Mouse (Mus musculus) left cerebral cortex, postnatal 10 days (tissue): ENCODE results near the gene Mrln. TPM values are rescaled to one million over a fixed set of nuclear protein-coding genes. Genes with fewer than 3 reads are reported as not detected.
A peak's percentile ranks its signal among the peaks of the same experiment; 100 is the strongest.

ENCODE experiments used
- DNase-seq, 2 experiments: peaks; one replicate each; pipeline ENCODE4 v3.0.0; 2021 to 2022; ENCODE audit warnings: low spot score in 2 of 2, mixed read lengths in 1 of 2; ENCODE audit errors: extremely low spot score in 1 of 2
- intact Hi-C: fragments of 180-260 bp; cut with DNase I; formaldehyde crosslinking; loops from one replicate; pipeline ENCODE4 v1.15.1; 2025
- total RNA-seq, 2 experiments: library from RNA; stranded (reverse); gene quantifications; 2 replicates each; pipeline ENCODE4 v1.2.3; 2021

The Mrln gene
- total RNA-seq, 2 experiments from 2014 or later, result not detected

DNA sequence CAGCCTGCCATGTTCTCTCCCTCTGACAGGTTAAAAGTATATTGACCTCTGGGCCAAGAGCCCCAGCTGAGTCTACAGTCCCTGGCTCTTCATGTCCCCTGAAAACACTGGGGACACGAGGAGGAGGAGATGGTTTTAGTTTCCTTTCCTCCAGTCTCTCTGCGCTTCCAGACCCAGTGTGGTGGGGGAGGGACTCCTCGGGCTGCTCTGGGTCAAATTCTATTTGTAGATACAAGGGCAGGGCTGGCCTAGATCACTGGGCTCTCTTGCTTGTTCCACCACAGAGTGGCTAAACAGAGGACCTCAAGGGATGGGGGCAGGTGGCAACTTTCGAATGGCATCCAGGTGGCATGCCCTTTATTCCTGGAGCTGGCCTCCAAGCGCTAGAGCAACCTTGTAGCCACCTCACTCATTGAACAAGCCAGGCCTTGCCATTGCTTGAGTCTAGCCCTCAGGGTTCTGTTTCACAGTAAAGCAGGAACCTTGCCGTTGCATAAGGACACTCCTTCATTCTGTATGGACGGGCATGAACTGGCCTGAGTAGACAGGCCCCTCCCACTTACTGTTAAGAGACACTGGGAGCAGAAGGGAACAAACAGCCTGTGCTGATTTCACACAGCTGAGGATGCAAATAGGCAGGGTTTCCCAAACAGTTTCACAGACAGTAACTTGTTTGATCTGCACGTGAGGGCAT, 38.4 kb downstream of the Mrln start:
- intact Hi-C loops, result no loop called here
- no peak for DNase-seq

DNA sequence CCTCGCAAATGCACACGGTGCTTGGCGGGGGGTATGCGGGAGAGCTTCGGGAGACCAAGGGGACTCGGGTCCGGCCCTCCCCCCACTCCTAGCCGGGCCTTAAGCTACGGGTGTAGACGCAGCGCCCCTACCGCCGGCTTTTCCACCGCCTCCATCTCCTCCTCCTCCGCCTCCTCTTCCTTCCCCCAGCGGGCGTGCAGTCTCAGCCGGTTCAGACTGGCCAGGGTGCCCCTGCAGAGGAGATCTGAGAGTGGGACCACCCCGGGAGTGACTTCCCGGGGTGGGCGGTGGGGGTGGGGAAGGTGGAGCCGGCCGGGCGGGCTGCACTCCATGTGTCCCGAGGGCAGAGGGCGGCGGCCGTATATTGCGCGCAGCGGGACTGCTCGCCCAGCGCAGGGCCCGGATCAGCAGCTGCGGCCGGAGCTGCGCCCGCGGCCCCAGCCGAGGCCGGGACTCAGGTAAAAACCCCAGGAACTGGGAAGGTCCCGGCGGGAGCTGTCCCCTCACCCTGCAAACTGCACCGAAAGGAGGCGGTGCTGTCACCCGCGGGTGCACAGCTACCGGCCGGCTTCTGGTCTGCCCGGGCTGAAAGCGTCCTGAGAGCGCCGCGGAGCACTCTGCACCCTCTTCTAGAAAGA, 40.6 kb downstream of the Mrln start, which contains the start of gene Slc16a9:
Gene Slc16a9 (plus strand): TSS at position 180 of the 638 bp plus-strand sequence.
- DNase-seq, result peak; percentile 17 to 87
- intact Hi-C loops, result no loop called here

DNA sequence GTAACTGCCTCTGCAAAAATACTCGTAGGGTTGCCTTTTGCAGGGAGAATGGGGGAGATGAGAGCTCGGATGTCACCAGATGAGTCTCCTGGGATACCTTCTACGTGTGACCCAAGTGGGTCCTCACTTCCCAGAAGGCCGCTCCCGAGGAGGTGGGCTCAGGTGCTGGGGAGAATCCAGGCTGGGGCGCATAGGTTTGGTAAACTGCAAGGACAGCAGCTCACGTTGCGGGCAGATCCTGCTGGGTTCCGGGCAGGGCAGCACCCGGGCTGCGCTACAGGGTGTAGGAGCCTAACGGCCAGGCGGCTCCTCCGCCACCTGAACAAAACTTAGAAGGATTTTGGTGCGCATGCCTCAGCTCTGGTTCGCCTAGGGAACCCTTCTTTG, 41.1 kb downstream of the Mrln start:
- DNase-seq, result no peak
- intact Hi-C loops, result no loop called here

DNA sequence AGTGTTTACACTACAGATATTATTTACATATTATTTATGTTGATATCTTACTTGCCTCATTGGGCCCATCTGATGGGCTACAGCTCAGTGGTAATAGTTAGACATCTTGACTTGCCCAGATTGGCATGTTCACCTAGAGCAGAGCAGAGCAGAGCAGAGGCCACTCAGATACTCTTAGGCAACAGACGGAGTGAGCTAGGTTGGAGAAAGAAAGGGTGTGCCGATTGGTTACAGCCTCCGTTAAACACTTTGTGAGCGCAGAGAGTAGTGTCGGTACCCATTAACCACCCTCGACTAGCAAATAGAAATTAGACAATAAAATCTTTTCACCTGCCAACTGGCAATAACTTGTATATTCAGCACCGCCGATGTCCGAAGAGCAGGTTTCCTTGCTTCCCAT, 41.6 kb downstream of the Mrln start:
- DNase-seq, result no peak
- intact Hi-C loops, result no loop called here

DNA sequence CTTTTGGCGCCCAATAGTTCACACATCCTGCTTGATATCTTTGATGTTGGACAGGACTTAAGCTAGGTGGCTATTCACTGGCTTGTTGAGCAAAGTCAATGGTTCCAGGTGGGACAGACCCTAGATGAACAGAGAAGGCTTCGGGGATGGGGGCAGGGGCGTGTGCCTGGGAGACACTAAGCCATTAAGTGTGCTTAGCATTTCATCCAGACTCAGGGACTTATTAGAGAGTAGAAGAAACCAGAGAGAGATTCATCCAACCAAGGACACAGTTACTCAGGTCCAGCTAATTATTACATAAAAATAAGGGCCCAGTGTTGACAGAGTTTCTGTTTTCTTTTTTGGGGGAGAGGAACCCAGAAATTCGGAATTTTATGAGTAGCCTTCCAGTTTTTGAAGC, 45.9 kb downstream of the Mrln start:
- intact Hi-C loops, result no loop called here
- DNase-seq, result no peak

DNA sequence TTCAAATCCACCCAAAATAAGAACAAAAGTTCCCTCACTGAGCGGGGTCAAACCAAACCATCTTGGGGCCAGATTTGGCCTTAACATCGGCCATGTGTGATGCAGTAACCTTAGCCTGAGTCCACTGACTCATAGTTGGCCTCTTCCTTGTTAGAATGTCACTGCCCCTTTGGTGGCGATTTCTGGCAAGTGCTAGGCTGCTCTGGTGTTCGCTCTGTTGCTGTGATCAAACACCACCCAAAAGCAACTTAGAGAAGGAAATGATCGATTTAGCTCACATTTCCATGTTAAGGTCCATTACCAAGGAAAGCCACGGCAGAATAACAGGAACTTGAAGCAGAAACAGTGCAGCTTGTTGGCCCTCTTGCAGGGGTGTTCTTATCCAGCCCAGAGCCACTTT, 46.3 kb downstream of the Mrln start:
- intact Hi-C loops, result no loop called here
- DNase-seq, result no peak

DNA sequence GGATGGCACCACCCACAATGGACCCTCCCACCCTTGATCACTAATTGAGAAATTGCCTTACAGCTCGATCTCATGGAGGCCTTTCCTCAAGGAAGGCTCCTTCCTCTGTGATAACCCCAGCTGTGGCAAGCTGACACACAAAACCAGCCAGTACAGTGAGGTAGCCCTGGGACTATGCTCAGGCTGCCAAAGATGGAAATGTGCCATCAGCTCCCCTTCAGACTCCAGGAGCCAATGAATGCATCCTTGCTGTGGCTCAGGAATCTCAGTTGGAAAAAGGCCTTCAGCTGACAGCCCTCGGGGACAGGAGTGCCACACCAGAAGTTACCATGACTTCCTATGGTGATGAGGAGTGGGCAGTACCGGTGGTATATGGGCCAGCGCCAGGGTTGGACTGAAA, 50.2 kb downstream of the Mrln start:
- intact Hi-C loops, result no loop called here
- no peak for DNase-seq

DNA sequence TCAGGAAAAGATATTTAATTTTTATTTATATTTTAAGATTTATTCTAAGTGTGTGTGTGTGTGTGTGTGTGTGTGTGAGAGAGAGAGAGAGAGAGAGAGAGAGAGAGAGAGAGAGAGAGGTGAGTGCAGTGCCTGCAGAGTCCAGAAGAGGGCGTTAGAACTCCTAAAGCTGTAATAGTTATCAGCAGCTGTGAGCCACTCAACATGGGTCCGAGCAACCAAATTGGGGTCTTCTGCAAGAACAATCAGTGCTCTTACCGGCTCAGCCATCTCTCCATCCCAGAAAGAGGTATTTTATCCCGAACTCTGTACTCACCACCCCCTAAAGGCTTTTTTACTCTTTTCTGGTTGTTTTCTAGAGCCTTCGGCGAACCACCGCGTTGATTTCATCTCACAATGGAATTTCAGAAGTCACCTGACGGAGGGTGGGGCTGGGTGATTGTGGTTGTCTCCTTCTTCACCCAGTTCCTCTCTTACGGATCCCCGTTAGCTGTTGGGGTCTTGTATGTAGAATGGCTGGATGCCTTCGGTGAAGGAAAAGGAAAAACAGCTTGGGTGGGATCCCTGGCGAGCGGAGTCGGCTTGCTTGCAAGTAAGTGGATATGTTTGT, 51.2 kb downstream of the Mrln start:
- DNase-seq, result no peak
- intact Hi-C loops, result no loop called here

DNA sequence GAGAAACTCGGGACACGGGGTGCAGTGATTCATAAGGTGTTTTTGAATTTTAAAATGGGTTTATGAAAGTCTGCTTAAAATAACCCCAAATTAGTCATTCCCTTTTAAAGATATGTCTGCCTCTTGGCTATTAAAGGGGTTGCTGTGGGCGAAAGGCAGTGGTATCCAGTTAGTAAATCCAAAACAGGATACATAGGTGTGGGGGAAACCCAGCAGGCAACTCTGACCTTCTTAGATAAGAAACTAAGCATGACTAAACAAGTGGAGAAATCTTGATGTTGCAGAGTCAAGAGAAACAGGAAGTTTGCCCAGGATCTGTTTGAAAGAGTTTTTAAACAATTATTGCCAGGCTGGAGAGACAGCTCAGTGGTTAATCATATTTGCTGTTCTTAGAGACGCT, 52.6 kb downstream of the Mrln start:
- DNase-seq, result no peak
- intact Hi-C loops, result no loop called here

DNA sequence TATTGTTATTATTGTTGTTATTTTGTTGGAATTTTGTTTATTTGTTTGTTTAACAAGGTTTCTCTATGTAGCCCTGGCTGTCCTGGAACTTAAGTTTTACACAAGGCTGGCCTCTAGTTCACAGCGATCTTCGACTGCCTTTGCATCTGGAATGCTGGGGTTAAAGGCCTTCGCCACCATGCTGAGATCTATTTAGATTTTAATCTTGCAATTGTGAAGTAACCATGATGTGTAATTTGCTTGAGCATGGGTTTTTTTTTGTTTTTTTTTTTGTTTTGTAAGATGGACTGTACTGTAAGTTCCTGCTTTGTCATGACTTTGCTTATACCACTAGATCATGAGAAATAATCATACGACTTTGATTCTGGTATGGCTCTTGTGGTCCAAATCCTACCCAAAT, 56.4 kb downstream of the Mrln start:
- DNase-seq, result no peak

DNA sequence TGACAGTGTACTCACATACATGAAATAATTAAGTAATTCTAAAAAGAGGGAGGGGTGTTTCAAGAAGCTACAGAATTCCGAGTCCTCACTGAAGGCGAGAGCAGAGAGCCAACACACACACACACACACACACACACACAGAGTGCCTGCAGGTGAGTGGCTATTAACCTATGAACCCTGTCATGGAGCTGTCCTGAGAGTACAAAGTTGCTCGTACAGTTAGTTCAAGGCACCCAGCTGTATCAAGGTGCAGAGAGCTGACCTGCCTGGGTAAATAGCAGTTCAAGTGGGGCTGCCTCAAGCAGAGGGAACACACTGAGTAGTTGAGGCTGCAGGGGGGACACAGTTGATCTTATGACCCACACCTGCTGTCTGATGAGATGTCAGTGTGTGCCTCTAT, 57.6 kb downstream of the Mrln start:
- intact Hi-C loops, result no loop called here
- DNase-seq, result no peak

More for the DNA sequence above, 56.4 kb downstream of the Mrln start:
- intact Hi-C loops, result no loop called here

DNA sequence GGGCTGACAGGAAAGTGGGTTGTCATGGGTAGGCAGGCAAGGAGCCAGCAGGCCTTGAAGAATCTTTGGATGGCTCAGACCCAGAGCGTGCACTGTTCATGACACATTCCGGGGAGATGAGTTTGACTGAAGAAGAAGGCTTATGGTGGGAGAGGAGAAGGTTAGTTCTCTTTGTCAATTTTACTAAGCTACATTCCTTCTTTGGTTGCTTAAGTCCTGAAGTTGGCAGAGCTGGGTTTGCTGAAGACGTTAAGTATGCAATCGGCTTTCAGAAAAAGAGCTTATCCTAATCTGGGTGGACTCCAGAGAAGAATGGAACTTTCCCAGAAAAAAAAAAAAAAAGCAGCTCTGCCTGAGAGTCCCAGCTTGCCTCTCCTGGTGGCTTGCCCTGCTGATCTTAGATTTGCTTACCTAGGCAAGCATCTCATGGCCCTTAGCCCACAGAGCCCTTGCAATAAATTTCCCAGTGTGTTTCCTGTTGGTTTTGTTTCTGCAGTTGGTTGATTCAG, 59.3 kb downstream of the Mrln start:
- intact Hi-C loops, result no loop called here
- no peak for DNase-seq

DNA sequence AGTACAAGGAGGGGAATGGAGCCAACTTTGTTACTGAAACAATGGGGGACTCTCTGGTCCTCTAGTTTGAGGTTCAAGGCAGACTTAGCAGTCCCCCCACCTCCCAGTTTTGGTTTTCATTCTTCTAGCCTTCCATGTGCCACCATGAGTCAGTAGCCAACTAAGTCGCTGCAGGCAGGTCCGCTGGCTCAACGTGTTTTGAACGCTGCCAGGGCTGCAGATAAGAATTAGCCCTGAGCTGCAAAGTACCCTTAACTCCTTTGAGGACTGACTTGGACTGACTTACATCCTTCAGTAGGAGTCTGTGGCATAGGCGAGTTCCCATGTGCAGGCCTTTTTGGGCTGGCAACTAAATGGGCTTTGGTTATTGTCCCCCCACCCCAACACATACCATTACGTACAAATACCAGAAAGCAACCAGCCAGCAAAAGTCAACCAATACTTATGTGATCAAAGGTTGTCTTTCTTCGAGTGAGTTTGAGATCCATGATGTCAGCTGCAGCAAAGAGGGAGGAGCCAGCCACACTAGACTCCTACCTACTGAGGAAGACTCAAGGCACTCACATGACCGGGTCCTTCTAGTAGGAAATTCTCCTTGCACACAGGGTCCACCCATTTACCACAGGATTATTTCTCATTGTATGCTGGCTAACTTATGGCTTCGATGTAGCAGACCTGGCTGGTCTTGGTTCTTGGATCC, 60.0 kb downstream of the Mrln start:
- intact Hi-C loops, result no loop called here
- no peak for DNase-seq

DNA sequence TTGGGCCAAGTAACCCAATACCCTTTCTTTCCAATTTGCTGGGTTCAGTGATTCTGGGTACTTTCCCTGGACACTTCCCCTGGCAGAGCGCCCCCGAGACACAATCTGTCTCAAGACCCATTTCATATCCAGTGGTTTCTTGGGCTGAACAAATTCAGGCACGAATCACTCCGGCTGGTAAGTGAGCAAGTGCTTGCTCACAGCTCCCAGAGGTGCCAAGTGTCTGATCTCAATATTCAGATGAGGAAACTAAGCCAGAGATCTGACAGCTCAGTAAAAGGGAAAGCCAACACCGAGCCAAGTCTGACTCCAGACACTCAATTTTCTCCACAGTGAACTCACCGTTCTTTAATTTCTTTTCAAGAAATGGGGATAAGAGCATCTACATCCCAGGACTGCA, 62.0 kb downstream of the Mrln start:
- DNase-seq, result peak in 1 of 2 experiments; percentile 8
- intact Hi-C loops, result no loop called here

DNA sequence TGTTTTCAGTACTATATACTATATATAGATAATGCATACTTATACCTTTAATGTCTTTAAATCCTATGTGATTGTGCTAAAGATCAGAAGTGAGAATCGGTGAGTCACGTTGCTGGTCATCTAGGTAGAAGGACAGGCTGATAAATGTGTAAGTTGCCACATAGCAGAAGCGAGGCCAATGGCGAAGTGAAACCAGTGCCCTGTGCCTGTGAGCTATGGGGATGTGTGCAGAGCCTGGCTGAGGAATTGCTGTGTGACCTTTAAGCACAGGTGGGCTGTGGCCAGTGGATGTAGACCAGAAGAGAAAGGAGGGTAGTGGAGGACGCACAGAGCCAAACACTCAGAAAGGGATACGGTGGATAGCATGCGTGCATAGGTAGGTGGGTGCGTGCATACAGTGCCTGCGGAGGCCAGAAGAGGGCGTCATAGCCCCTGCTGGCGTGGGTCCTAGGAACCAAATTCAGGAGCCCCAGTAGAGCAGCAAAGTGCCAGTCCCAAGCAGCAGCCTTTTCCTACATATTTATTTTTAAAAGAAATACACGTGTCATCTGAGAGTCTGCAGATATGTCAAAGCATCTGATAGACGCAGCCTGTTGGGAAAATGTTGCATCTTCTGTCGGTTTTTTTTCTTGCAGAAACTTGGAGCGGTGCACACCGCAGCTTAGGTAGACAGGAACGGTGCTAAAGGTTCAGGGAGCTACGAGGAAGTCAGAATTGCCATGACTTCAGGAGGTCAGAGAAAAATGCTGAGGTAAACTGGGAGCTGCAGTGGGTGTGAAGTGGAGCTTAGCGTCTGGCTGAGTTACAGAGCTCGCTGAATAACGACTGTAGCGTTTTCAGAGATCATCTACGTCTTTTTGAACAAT, 64.3 kb downstream of the Mrln start:
- intact Hi-C loops, result no loop called here
- no peak for DNase-seq
